Mouse (Mus musculus): ENCODE data around the gene Pitpnb. TPM values are rescaled to one million over a fixed set of nuclear protein-coding genes. Genes with fewer than 3 reads are reported as not detected.

Pitpnb gene
- polyA plus RNA-seq, 1 experiment from 2014 or later, result 109 TPM

DNA sequence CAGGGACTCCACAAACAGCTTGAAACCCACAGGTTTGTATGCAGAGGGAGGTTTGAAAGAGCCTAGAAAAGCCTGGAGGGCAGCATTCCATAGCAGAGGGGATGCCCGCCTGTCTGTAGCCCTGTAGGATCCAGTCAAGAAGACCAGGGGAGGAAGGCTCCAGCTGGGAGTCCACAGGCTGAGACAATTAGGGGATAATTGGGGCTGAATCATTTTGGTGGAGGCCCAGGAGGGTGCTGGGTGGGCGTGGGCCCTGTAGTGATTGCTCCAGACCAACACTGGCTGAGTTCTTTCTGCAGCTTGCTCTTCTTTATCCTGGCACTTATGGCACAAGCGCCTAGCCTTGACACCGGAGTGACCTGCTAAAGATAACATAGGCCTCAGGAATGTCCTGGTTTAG lies 67.9 kb downstream of the Pitpnb start:
- 64% methylated on average over 4 of the region's 4 CpGs for WGBS
- H3K27me3 ChIP-seq (ENCODE audit: control insufficient read depth, insufficient read depth, low read length), result no peaks in the 10 kb centered on the region
- no peak overlapping the region for H3K27ac ChIP-seq (ENCODE audit: low read depth, low read length)
- no peak overlapping the region for H3K4me2 ChIP-seq (ENCODE audit: low read depth, low read length)
- H3K9me3 ChIP-seq (ENCODE audit: control insufficient read depth, low read length), result no peaks in the 10 kb centered on the region
- peaks cover 26% of the 10 kb centered on the region for H3K4me1 ChIP-seq (ENCODE audit: control insufficient read depth, insufficient read depth, low read length)
- ATAC-seq (ENCODE audit: low read depth), result no peak
- H3K36me3 ChIP-seq (ENCODE audit: control insufficient read depth, insufficient read depth, low read length), result no peaks in the 10 kb centered on the region
- H3K9ac ChIP-seq (replicated peaks; ENCODE audit: low read depth, low read length), result no peak overlapping the region
- H3K4me3 ChIP-seq (ENCODE audit: low read depth, low read length), result no peak overlapping the region

DNA sequence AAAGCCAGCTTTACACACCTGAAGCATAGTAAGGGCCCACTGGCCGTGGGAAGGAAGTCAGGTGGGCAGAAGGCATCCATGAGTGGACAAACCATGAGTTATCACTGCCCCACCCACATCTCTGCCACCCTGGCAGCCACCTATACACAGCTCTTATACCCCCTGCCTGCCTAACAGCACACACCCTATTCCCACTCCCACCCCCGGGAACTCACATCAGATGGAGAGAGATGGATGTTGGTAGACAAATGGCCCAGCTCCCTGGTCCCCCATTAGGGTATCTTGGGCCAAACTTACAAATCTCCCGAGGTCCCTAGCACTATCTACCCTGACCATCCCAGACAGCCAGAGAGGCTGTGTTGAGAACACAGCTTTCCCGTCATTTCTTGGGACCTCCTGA lies 68.7 kb downstream of the Pitpnb start:
- H3K4me2 ChIP-seq (ENCODE audit: low read depth, low read length), result no peak overlapping the region
- no peaks in the 10 kb centered on the region for H3K36me3 ChIP-seq (ENCODE audit: control insufficient read depth, insufficient read depth, low read length)
- no peak overlapping the region for H3K9ac ChIP-seq (replicated peaks; ENCODE audit: low read depth, low read length)
- H3K4me3 ChIP-seq (ENCODE audit: low read depth, low read length), result no peak overlapping the region
- H3K27ac ChIP-seq (ENCODE audit: low read depth, low read length), result no peak overlapping the region
- no peaks in the 10 kb centered on the region for H3K9me3 ChIP-seq (ENCODE audit: control insufficient read depth, low read length)
- H3K27me3 ChIP-seq (ENCODE audit: control insufficient read depth, insufficient read depth, low read length), result no peaks in the 10 kb centered on the region
- no peak for ATAC-seq (ENCODE audit: low read depth)
- peaks cover 19% of the 10 kb centered on the region for H3K4me1 ChIP-seq (ENCODE audit: control insufficient read depth, insufficient read depth, low read length)
- WGBS, result 80% methylated on average over 4 of the region's 4 CpGs

DNA sequence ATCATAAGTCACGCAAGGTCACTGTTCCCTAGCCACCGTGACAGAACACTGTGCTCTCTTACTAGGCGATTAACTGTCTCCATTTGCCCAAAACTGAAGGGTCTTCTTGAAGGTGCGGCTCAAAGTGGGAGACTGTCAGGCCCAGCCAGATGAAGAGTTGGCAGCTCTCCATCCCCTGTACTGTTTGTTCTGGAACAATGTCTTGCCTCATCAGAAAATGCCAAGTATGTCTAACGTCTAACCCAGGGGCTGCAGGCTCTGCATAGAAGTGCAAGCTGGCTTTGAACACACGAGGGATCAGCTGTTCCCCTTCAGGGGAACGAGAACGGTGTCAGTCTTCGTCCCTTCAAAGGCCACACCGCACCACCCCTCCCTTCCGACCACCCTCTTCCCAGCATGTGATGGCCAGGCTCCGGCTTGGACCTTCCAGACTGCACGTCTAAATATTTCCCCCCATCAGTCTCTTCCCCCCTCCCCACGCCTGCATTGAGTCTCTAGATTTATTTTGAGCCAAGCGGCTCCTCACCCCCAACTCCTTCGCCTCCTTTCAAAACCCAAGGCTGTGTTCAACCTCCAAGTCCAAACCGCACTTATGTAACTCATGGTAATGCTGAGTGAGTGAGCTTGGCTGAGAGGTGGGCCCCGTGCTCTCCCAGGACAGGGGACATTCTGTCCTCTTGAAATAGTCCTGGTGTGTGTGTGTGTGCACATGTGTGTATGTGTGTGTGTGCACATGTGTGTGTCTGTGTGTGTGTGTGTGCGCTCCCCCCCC lies 71.5 kb downstream of the Pitpnb start:
- 74% methylated on average over 19 of the region's 19 CpGs for WGBS
- no peaks in the 10 kb centered on the region for H3K36me3 ChIP-seq (ENCODE audit: control insufficient read depth, insufficient read depth, low read length)
- peaks cover 3% of the 10 kb centered on the region; the same call in 1 of the 2 replicates for H3K4me1 ChIP-seq (ENCODE audit: control insufficient read depth, insufficient read depth, low read length)

DNA sequence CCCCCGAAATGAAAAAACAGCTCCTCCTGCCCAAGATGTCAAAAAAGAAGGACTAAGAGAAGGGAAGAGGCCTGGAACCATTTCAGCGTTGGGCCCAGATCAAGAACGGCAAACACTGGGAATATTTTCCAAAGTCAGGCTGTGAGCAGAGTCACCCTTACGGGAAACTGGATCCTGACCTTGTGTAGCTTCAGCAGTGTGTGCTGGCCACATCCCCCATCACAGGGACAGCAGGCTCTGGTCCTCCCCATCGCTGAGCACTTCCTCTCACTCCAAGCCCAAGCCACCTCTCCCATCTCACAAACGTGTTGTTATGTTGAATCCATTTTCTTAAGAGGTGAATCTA lies 72.1 kb downstream of the Pitpnb start:
- H3K27me3 ChIP-seq (ENCODE audit: control insufficient read depth, insufficient read depth, low read length), result no peaks in the 10 kb centered on the region
- no peaks in the 10 kb centered on the region for H3K4me1 ChIP-seq (ENCODE audit: control insufficient read depth, insufficient read depth, low read length)
- no peak for ATAC-seq (ENCODE audit: low read depth)
- H3K9me3 ChIP-seq (ENCODE audit: control insufficient read depth, low read length), result no peaks in the 10 kb centered on the region
- no peaks in the 10 kb centered on the region for H3K36me3 ChIP-seq (ENCODE audit: control insufficient read depth, insufficient read depth, low read length)
- no peak overlapping the region for H3K4me3 ChIP-seq (ENCODE audit: low read depth, low read length)
- H3K9ac ChIP-seq (replicated peaks; ENCODE audit: low read depth, low read length), result no peak overlapping the region
- H3K27ac ChIP-seq (ENCODE audit: low read depth, low read length), result no peak overlapping the region
- 87% methylated on average over 6 of the region's 6 CpGs for WGBS
- no peak overlapping the region for H3K4me2 ChIP-seq (ENCODE audit: low read depth, low read length)

More for the DNA sequence above, 71.5 kb downstream of the Pitpnb start:
- no peak overlapping the region for H3K4me3 ChIP-seq (ENCODE audit: low read depth, low read length)
- no peak overlapping the region for H3K9ac ChIP-seq (replicated peaks; ENCODE audit: low read depth, low read length)
- H3K27me3 ChIP-seq (ENCODE audit: control insufficient read depth, insufficient read depth, low read length), result no peaks in the 10 kb centered on the region
- no peak overlapping the region for H3K4me2 ChIP-seq (ENCODE audit: low read depth, low read length)
- H3K27ac ChIP-seq (ENCODE audit: low read depth, low read length), result no peak overlapping the region
- no peaks in the 10 kb centered on the region for H3K9me3 ChIP-seq (ENCODE audit: control insufficient read depth, low read length)
- ATAC-seq (ENCODE audit: low read depth), result no peak

DNA sequence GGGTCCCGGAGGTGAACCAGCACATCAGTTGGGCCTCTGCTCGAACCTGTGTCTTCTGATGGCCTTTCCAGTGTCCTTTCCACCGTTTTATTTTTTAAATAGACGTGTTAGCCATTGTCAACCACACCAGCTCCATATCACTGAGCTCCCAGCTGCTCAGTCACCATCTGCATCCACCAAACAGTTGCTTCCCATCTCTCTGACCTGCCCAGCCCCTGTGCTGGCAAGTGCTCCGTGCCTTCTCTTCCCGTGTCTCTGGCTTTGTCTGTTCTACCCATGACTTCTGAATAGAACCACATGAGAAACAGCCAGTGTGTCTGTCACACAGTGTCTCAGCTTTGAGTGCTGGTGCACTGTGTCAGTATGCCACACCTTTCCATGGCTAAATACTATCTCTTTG lies 74.2 kb downstream of the Pitpnb start:
- ATAC-seq (ENCODE audit: low read depth), result no peak
- H3K36me3 ChIP-seq (ENCODE audit: control insufficient read depth, insufficient read depth, low read length), result no peaks in the 10 kb centered on the region
- H3K4me3 ChIP-seq (ENCODE audit: low read depth, low read length), result no peak overlapping the region
- H3K27ac ChIP-seq (ENCODE audit: low read depth, low read length), result no peak overlapping the region
- H3K27me3 ChIP-seq (ENCODE audit: control insufficient read depth, insufficient read depth, low read length), result no peaks in the 10 kb centered on the region
- H3K9ac ChIP-seq (replicated peaks; ENCODE audit: low read depth, low read length), result no peak overlapping the region
- H3K9me3 ChIP-seq (ENCODE audit: control insufficient read depth, low read length), result no peaks in the 10 kb centered on the region
- H3K4me1 ChIP-seq (ENCODE audit: control insufficient read depth, insufficient read depth, low read length), result peaks cover 11% of the 10 kb centered on the region; the same call in 1 of the 2 replicates
- 83% methylated on average over 6 of the region's 6 CpGs for WGBS
- H3K4me2 ChIP-seq (ENCODE audit: low read depth, low read length), result no peak overlapping the region

DNA sequence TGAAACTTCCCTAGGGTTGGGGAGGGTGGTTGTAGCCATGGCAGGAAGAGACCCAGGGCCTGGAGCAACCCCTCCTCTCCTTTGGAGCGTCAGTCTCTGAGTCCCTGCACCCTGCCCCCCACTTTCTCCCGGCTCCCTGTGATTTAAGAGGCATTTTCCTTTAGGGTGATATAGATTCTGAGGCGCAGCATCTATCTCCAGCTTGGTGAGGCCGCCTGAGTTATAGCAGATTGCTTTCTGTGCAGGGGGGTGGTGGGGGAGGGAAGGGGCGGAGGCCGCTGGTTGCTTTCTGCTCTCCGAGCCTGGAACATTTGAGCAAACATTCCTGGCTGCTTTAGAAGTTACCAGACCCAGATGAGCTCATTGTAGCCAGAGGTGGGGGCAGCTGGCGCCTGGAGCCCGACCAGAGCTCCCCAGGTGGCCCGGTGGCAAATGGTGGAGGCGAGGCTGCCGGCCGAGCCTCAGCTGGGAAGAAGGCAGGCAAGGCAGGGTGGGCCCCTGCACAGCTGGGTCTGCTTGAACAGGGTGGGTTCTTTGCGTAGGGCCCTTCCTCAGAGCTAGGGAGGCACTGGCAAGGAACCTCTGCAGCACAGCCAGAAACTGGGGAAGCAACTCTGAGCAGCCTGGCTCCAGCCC lies 78.0 kb downstream of the Pitpnb start:
- Histone ChIP-seq H3K4me2 (ENCODE audit: low read depth, low read length) (no peak overlapping the region), H3K9me3 (ENCODE audit: control insufficient read depth, low read length) (no peaks in the 10 kb centered on the region), H3K27ac (ENCODE audit: low read depth, low read length) (0 out of 2 replicates have a peak overlapping the region, but pooled peaks have one; percentile 24), H3K9ac (replicated peaks; ENCODE audit: low read depth, low read length) (no peak overlapping the region), H3K4me1 (ENCODE audit: control insufficient read depth, insufficient read depth, low read length) (peaks cover 11% of the 10 kb centered on the region; the same call in 1 of the 2 replicates), H3K27me3 (ENCODE audit: control insufficient read depth, insufficient read depth, low read length) (no peaks in the 10 kb centered on the region), H3K36me3 (ENCODE audit: control insufficient read depth, insufficient read depth, low read length) (no peaks in the 10 kb centered on the region), H3K4me3 (ENCODE audit: low read depth, low read length) (no peak overlapping the region)
- peak; percentile 67; the same call in 1 of the 2 replicates for ATAC-seq (ENCODE audit: low read depth)
- WGBS, result 6% methylated on average over 14 of the region's 14 CpGs

DNA sequence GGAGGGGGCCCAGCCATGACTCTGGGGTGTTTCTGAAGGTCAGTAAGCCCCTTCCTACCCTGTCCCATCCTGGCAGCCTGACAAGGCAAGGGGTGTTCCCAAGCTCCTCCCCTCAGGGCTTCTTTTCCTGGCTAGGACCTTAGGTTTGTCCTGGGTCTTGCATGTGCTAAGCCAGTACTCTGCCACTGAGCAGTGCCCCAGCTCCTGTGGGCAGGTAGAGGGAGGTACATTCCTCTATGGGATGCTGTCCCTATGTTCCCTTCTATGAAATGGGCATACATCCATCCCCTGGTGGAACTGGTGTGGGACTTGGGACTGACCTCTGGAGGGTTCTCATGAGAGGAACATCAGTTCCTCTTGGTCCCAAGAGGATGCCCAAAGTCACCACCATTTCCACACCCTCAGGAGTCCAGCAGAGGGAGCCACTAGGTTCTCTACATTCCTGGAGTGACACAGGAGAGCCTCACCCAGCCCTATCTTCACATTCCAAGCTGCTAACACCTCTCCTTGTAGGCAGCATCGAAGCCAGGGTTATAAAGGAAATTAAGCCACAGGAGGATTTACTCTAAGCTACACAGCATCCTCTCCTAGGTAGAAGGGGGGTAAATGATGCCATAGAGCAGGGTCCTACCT lies 79.0 kb downstream of the Pitpnb start:
- H3K27ac ChIP-seq (ENCODE audit: low read depth, low read length), result 0 out of 2 replicates have a peak overlapping the region, but pooled peaks have one; percentile 24
- no peak overlapping the region for H3K9ac ChIP-seq (replicated peaks; ENCODE audit: low read depth, low read length)
- H3K4me3 ChIP-seq (ENCODE audit: low read depth, low read length), result no peak overlapping the region
- H3K4me2 ChIP-seq (ENCODE audit: low read depth, low read length), result no peak overlapping the region
- no peaks in the 10 kb centered on the region for H3K36me3 ChIP-seq (ENCODE audit: control insufficient read depth, insufficient read depth, low read length)
- ATAC-seq (ENCODE audit: low read depth), result no peak
- no peaks in the 10 kb centered on the region for H3K27me3 ChIP-seq (ENCODE audit: control insufficient read depth, insufficient read depth, low read length)
- H3K4me1 ChIP-seq (ENCODE audit: control insufficient read depth, insufficient read depth, low read length), result peaks cover 11% of the 10 kb centered on the region; the same call in 1 of the 2 replicates
- no peaks in the 10 kb centered on the region for H3K9me3 ChIP-seq (ENCODE audit: control insufficient read depth, low read length)
- WGBS, result 8% methylated on average over 1 of the region's 1 CpGs

DNA sequence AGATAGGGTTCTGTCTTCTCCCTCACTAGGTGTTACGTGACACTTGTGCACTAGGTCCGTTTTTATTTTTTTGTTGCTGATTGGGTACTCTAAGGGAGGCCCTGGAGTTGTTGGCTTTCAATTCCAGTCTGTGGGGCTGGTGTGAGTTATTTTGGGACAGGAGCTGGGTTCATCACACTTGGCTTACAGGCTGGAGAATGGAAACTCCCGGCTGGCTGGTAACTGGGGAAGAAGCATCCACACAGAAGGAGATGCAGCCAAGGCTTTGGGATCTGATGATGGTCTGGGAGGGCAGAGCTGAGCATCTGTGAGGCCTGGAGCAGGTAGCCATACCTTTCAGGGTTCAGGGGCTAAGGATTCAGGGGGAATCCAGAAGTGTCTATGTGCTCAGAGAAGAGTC lies 80.1 kb downstream of the Pitpnb start:
- no peak for ATAC-seq (ENCODE audit: low read depth)
- Histone ChIP-seq H3K9me3 (ENCODE audit: control insufficient read depth, low read length) (no peaks in the 10 kb centered on the region), H3K27me3 (ENCODE audit: control insufficient read depth, insufficient read depth, low read length) (no peaks in the 10 kb centered on the region), H3K4me3 (ENCODE audit: low read depth, low read length) (no peak overlapping the region), H3K4me1 (ENCODE audit: control insufficient read depth, insufficient read depth, low read length) (peaks cover 12% of the 10 kb centered on the region; the same call in 1 of the 2 replicates), H3K36me3 (ENCODE audit: control insufficient read depth, insufficient read depth, low read length) (no peaks in the 10 kb centered on the region), H3K4me2 (ENCODE audit: low read depth, low read length) (no peak overlapping the region), H3K27ac (ENCODE audit: low read depth, low read length) (no peak overlapping the region), H3K9ac (replicated peaks; ENCODE audit: low read depth, low read length) (no peak overlapping the region)
- WGBS, result 78% methylated on average over 3 of the region's 3 CpGs

DNA sequence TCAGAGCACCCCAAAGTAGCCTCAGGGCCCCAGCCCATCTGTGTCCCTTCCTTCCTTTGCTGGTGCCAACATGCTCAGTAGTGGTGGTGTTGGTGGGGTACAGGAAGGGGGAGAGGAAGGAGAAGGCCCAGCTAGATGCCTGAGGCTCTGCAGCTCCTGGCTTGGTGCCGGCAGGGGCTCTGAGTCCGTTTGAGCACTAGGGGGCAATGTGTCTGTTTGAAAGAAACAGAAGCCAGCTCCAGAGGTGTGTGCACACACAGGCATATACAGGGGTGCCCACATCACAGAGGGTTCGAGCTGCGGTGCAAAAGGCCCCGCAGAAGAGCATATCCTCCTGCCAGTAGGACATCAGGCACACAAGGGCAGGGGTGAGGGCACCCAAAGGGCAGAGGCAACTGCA lies 83.6 kb downstream of the Pitpnb start:
- peaks cover 14% of the 10 kb centered on the region for H3K4me1 ChIP-seq (ENCODE audit: control insufficient read depth, insufficient read depth, low read length)
- peaks cover 2% of the 10 kb centered on the region; the same call in 1 of the 2 replicates for H3K27me3 ChIP-seq (ENCODE audit: control insufficient read depth, insufficient read depth, low read length)
- H3K36me3 ChIP-seq (ENCODE audit: control insufficient read depth, insufficient read depth, low read length), result no peaks in the 10 kb centered on the region
- peak; percentile 29; the same call in 1 of the 2 replicates for ATAC-seq (ENCODE audit: low read depth)
- no peak overlapping the region for H3K4me2 ChIP-seq (ENCODE audit: low read depth, low read length)
- whole genome bisulfite sequencing, result 0% methylated on average over 5 of the region's 5 CpGs
- no peak overlapping the region for H3K27ac ChIP-seq (ENCODE audit: low read depth, low read length)
- no peak overlapping the region for H3K4me3 ChIP-seq (ENCODE audit: low read depth, low read length)
- H3K9me3 ChIP-seq (ENCODE audit: control insufficient read depth, low read length), result no peaks in the 10 kb centered on the region
- no peak overlapping the region for H3K9ac ChIP-seq (replicated peaks; ENCODE audit: low read depth, low read length)
